Mouse (Mus musculus): ENCODE measurements around the gene Slc25a44. TPM values are rescaled to one million over a fixed set of nuclear protein-coding genes. Genes with fewer than 3 reads are reported as not detected.

The Slc25a44 gene
- polyA plus RNA-seq, 1 experiment from 2014 or later, result 18.4 TPM

GRCm38 (mm10) chr3:88460983-88461696 lies 36.2 kb upstream of the Slc25a44 start, which contains the start of gene Sema4a:
Gene Sema4a (minus strand): TSS chr3:88461182.
- no peak within 1 kb of the TSS for H3K9ac ChIP-seq (replicated peaks; ENCODE audit: low read depth, low read length)
- no peak within 1 kb of the TSS for H3K4me2 ChIP-seq (replicated peaks; ENCODE audit: low read depth, low read length)
- ATAC-seq (ENCODE audit: insufficient number of reproducible peaks, insufficient read depth, low FRiP score, low read depth), result no peak
- H3K4me1 ChIP-seq (ENCODE audit: control insufficient read depth, insufficient read depth, low read length), result no peaks in the 10 kb centered on the region; the same call in 1 of the 2 replicates
- peaks cover 3% of the 10 kb centered on the region; the same call in 1 of the 2 replicates for H3K27me3 ChIP-seq (ENCODE audit: control insufficient read depth, insufficient read depth, low read length)
- no peak within 1 kb of the TSS for H3K27ac ChIP-seq (ENCODE audit: low read length)
- WGBS, result 45% methylated on average over 12 of the region's 12 CpGs
- no peaks in the 10 kb centered on the region for H3K9me3 ChIP-seq (ENCODE audit: control insufficient read depth, low read depth, low read length)
- H3K36me3 ChIP-seq (ENCODE audit: control insufficient read depth, insufficient read depth, low read length), result no peaks in the 10 kb centered on the region
- H3K4me3 ChIP-seq (ENCODE audit: low read depth, low read length), result no peak within 1 kb of the TSS

GRCm38 (mm10) chr3:88460029-88460428 lies 35.1 kb upstream of the Slc25a44 start:
- Histone ChIP-seq H3K9ac (replicated peaks; ENCODE audit: low read depth, low read length) (no peak overlapping the region), H3K27me3 (ENCODE audit: control insufficient read depth, insufficient read depth, low read length) (peaks cover 3% of the 10 kb centered on the region; the same call in 1 of the 2 replicates), H3K27ac (ENCODE audit: low read length) (no peak overlapping the region), H3K4me2 (replicated peaks; ENCODE audit: low read depth, low read length) (no peak overlapping the region), H3K36me3 (ENCODE audit: control insufficient read depth, insufficient read depth, low read length) (no peaks in the 10 kb centered on the region), H3K4me3 (ENCODE audit: low read depth, low read length) (no peak overlapping the region), H3K4me1 (ENCODE audit: control insufficient read depth, insufficient read depth, low read length) (no peaks in the 10 kb centered on the region; the same call in 1 of the 2 replicates), H3K9me3 (ENCODE audit: control insufficient read depth, low read depth, low read length) (no peaks in the 10 kb centered on the region)
- 77% methylated on average over 5 of the region's 5 CpGs for WGBS
- ATAC-seq (ENCODE audit: insufficient number of reproducible peaks, insufficient read depth, low FRiP score, low read depth), result no peak

GRCm38 (mm10) chr3:88458778-88459219 lies 33.9 kb upstream of the Slc25a44 start:
- WGBS, result 5% methylated on average over 14 of the region's 14 CpGs
- H3K27ac ChIP-seq (ENCODE audit: low read length), result no peak overlapping the region
- H3K9ac ChIP-seq (replicated peaks; ENCODE audit: low read depth, low read length), result no peak overlapping the region
- H3K4me2 ChIP-seq (replicated peaks; ENCODE audit: low read depth, low read length), result no peak overlapping the region
- no peaks in the 10 kb centered on the region for H3K9me3 ChIP-seq (ENCODE audit: control insufficient read depth, low read depth, low read length)
- ATAC-seq (ENCODE audit: insufficient number of reproducible peaks, insufficient read depth, low FRiP score, low read depth), result no peak
- H3K27me3 ChIP-seq (ENCODE audit: control insufficient read depth, insufficient read depth, low read length), result peaks cover 3% of the 10 kb centered on the region; the same call in 1 of the 2 replicates
- H3K36me3 ChIP-seq (ENCODE audit: control insufficient read depth, insufficient read depth, low read length), result no peaks in the 10 kb centered on the region
- no peak overlapping the region for H3K4me3 ChIP-seq (ENCODE audit: low read depth, low read length)
- H3K4me1 ChIP-seq (ENCODE audit: control insufficient read depth, insufficient read depth, low read length), result no peaks in the 10 kb centered on the region; the same call in 1 of the 2 replicates

- Histone ChIP-seq H3K27ac (ENCODE audit: low read length) (no peak overlapping the region), H3K9ac (replicated peaks; ENCODE audit: low read depth, low read length) (no peak overlapping the region)
- no peak for ATAC-seq (ENCODE audit: insufficient number of reproducible peaks, insufficient read depth, low FRiP score, low read depth)
These were observed 32.0 kb upstream of the Slc25a44 start for GRCm38 (mm10) chr3:88456746-88457532.

GRCm38 (mm10) chr3:88456313-88456712 lies 31.4 kb upstream of the Slc25a44 start:
- H3K9me3 ChIP-seq (ENCODE audit: control insufficient read depth, low read depth, low read length), result no peaks in the 10 kb centered on the region
- H3K27ac ChIP-seq (ENCODE audit: low read length), result no peak overlapping the region
- H3K27me3 ChIP-seq (ENCODE audit: control insufficient read depth, insufficient read depth, low read length), result peaks cover 3% of the 10 kb centered on the region; the same call in 1 of the 2 replicates
- H3K4me1 ChIP-seq (ENCODE audit: control insufficient read depth, insufficient read depth, low read length), result no peaks in the 10 kb centered on the region; the same call in 1 of the 2 replicates
- H3K4me3 ChIP-seq (ENCODE audit: low read depth, low read length), result no peak overlapping the region
- no peak for ATAC-seq (ENCODE audit: insufficient number of reproducible peaks, insufficient read depth, low FRiP score, low read depth)
- H3K36me3 ChIP-seq (ENCODE audit: control insufficient read depth, insufficient read depth, low read length), result no peaks in the 10 kb centered on the region
- H3K4me2 ChIP-seq (replicated peaks; ENCODE audit: low read depth, low read length), result no peak overlapping the region
- no peak overlapping the region for H3K9ac ChIP-seq (replicated peaks; ENCODE audit: low read depth, low read length)
- WGBS, result 78% methylated on average over 8 of the region's 8 CpGs

More at GRCm38 (mm10) chr3:88456746-88457532, 32.0 kb upstream of the Slc25a44 start:
- WGBS, result 59% methylated on average over 7 of the region's 7 CpGs
- peaks cover 3% of the 10 kb centered on the region; the same call in 1 of the 2 replicates for H3K27me3 ChIP-seq (ENCODE audit: control insufficient read depth, insufficient read depth, low read length)
- H3K4me2 ChIP-seq (replicated peaks; ENCODE audit: low read depth, low read length), result no peak overlapping the region
- no peaks in the 10 kb centered on the region for H3K9me3 ChIP-seq (ENCODE audit: control insufficient read depth, low read depth, low read length)
- no peaks in the 10 kb centered on the region for H3K36me3 ChIP-seq (ENCODE audit: control insufficient read depth, insufficient read depth, low read length)
- H3K4me1 ChIP-seq (ENCODE audit: control insufficient read depth, insufficient read depth, low read length), result no peaks in the 10 kb centered on the region; the same call in 1 of the 2 replicates
- H3K4me3 ChIP-seq (ENCODE audit: low read depth, low read length), result no peak overlapping the region

GRCm38 (mm10) chr3:88455588-88456264 lies 30.8 kb upstream of the Slc25a44 start:
- H3K4me3 ChIP-seq (ENCODE audit: low read depth, low read length), result no peak overlapping the region; the same call in 1 of the 2 replicates
- H3K9ac ChIP-seq (replicated peaks; ENCODE audit: low read depth, low read length), result no peak overlapping the region
- peaks cover 3% of the 10 kb centered on the region; the same call in 1 of the 2 replicates for H3K27me3 ChIP-seq (ENCODE audit: control insufficient read depth, insufficient read depth, low read length)
- peak; percentile 35; the same call in 1 of the 2 replicates for ATAC-seq (ENCODE audit: insufficient number of reproducible peaks, insufficient read depth, low FRiP score, low read depth)
- WGBS, result 72% methylated on average over 18 of the region's 18 CpGs
- H3K4me1 ChIP-seq (ENCODE audit: control insufficient read depth, insufficient read depth, low read length), result no peaks in the 10 kb centered on the region; the same call in 1 of the 2 replicates
- no peak overlapping the region for H3K4me2 ChIP-seq (replicated peaks; ENCODE audit: low read depth, low read length)
- H3K36me3 ChIP-seq (ENCODE audit: control insufficient read depth, insufficient read depth, low read length), result no peaks in the 10 kb centered on the region
- peak overlapping the region; percentile 48; the same call in 1 of the 2 replicates for H3K27ac ChIP-seq (ENCODE audit: low read length)
- no peaks in the 10 kb centered on the region for H3K9me3 ChIP-seq (ENCODE audit: control insufficient read depth, low read depth, low read length)

- ATAC-seq (ENCODE audit: insufficient number of reproducible peaks, insufficient read depth, low FRiP score, low read depth), result peak; percentile 31; the same call in 1 of the 2 replicates
- Histone ChIP-seq H3K27ac (ENCODE audit: low read length) (peak overlapping the region; percentile 48; the same call in 1 of the 2 replicates), H3K4me3 (ENCODE audit: low read depth, low read length) (no peak overlapping the region; the same call in 1 of the 2 replicates), H3K4me1 (ENCODE audit: control insufficient read depth, insufficient read depth, low read length) (peaks cover 3% of the 10 kb centered on the region; the same call in 1 of the 2 replicates), H3K9me3 (ENCODE audit: control insufficient read depth, low read depth, low read length) (no peaks in the 10 kb centered on the region), H3K4me2 (replicated peaks; ENCODE audit: low read depth, low read length) (0 out of 2 replicates have a peak overlapping the region, but pooled peaks have one; percentile 0), H3K36me3 (ENCODE audit: control insufficient read depth, insufficient read depth, low read length) (no peaks in the 10 kb centered on the region), H3K27me3 (ENCODE audit: control insufficient read depth, insufficient read depth, low read length) (peaks cover 3% of the 10 kb centered on the region; the same call in 1 of the 2 replicates), H3K9ac (replicated peaks; ENCODE audit: low read depth, low read length) (no peak overlapping the region)
- 50% methylated on average over 9 of the region's 9 CpGs for WGBS
These were observed 30.0 kb upstream of the Slc25a44 start for GRCm38 (mm10) chr3:88454762-88455587.
